Comparison of ENCODE assay signal across 8 mouse cellular contexts in the genomic region with DNA sequence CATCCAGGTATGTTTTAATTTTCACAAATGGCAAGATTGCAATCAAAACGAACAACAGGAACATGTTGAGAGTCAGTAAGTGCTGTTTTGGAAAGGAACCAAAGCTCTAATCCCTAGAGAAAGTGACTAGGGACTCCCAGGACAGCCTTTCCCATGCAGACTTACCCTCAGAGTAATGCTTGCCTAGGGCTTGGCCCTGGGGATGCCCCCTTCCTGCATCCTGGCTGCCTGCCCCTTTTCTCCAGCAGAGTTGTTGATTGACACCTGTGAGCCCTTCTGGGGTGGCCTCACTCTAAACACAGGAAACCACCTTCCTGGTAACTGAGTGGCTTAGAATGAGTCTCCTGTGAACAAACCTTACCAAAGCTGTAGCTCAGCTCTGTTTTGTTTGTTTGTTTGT. TPM values are rescaled to one million over a fixed set of nuclear protein-coding genes. Genes with fewer than 3 reads are reported as not detected.
DNase-seq lines count a peak whose midpoint lies in the region; ATAC-seq lines count a peak whose summit lies in the region.

No protein-coding gene starts in this region.

- no peak for ATAC-seq in hindbrain, embryonic 11.5 days (ENCODE audit: low FRiP score)
- no peak; the same call in 1 of the 2 replicates for ATAC-seq in embryonic facial prominence, embryonic 14.5 days (ENCODE audit: low read depth)

- H3K4me3 ChIP-seq in hindbrain, embryonic 10.5 days = no peak overlapping the region
- no peak overlapping the region for H3K4me3 ChIP-seq in hindbrain, embryonic 11.5 days (ENCODE audit: low read depth, low read length)
- H3K4me3 ChIP-seq in embryonic facial prominence, embryonic 14.5 days (ENCODE audit: low read depth, low read length) = no peak overlapping the region

- H3K4me1 ChIP-seq in hindbrain, embryonic 10.5 days (replicated peaks) = peaks cover 25% of the 10 kb centered on the region
- 0 out of 2 replicates have a peak, but pooled peaks cover 2% of the 10 kb centered on the region for H3K4me1 ChIP-seq in hindbrain, embryonic 11.5 days (replicated peaks; ENCODE audit: control insufficient read depth, insufficient read depth, low read length)
- H3K4me1 ChIP-seq in embryonic facial prominence, embryonic 14.5 days (ENCODE audit: control insufficient read depth, insufficient read depth, low read length) = peaks cover 21% of the 10 kb centered on the region

- intact Hi-C loops in gastrocnemius, postnatal 14 days (cut with DNase I; ENCODE audit: low total_unique reads) = loop anchor here (10.0 kb wide), 1 partner anchor 54 kb away; a partner anchor contains a TSS

- no peak for DNase-seq in hindbrain, embryonic 10.5 days (ENCODE audit: low spot score)
- no peak for DNase-seq in hindbrain, embryonic 11.5 days (ENCODE audit: low spot score)
- DNase-seq in CD4-positive, CD25-positive, alpha-beta regulatory T cell, adult 2 months (ENCODE audit: low read depth, low spot score) = peak; percentile 72
- DNase-seq in embryonic facial prominence, embryonic 14.5 days (ENCODE audit: low spot score) = no peak
- DNase-seq in natural killer cell, adult 2 months (ENCODE audit: low spot score in 2 of 2) = peak; percentile 54 to 61
- no peak for DNase-seq in gastrocnemius, postnatal 25 days
- no peak for DNase-seq in gastrocnemius, postnatal 14 days
- no peak for DNase-seq in frontal cortex, postnatal 10 days (ENCODE audit: low spot score in 2 of 2)

- no peak overlapping the region for H3K4me2 ChIP-seq in hindbrain, embryonic 11.5 days (replicated peaks; ENCODE audit: low read depth, low read length)
- H3K4me2 ChIP-seq in embryonic facial prominence, embryonic 14.5 days (ENCODE audit: low read depth, low read length) = peak overlapping the region; percentile 71

- H3K9me3 ChIP-seq in hindbrain, embryonic 10.5 days = no peaks in the 10 kb centered on the region
- H3K9me3 ChIP-seq in hindbrain, embryonic 11.5 days (ENCODE audit: control insufficient read depth, low read length) = no peaks in the 10 kb centered on the region
- no peaks in the 10 kb centered on the region for H3K9me3 ChIP-seq in embryonic facial prominence, embryonic 14.5 days (ENCODE audit: control insufficient read depth, low read length)

- H3K9ac ChIP-seq in hindbrain, embryonic 11.5 days (ENCODE audit: low read depth, low read length) = no peak overlapping the region
- no peak overlapping the region for H3K9ac ChIP-seq in embryonic facial prominence, embryonic 14.5 days (ENCODE audit: low read depth, low read length)

- WGBS in hindbrain, embryonic 10.5 days = 64% methylated on average over 1 of the region's 1 CpGs
- WGBS in hindbrain, embryonic 11.5 days = 63% methylated on average over 1 of the region's 1 CpGs
- 40% methylated on average over 1 of the region's 1 CpGs for WGBS in embryonic facial prominence, embryonic 14.5 days

- no peaks in the 10 kb centered on the region for H3K36me3 ChIP-seq in hindbrain, embryonic 10.5 days
- no peaks in the 10 kb centered on the region for H3K36me3 ChIP-seq in hindbrain, embryonic 11.5 days (ENCODE audit: control insufficient read depth, insufficient read depth, low read length)
- no peaks in the 10 kb centered on the region for H3K36me3 ChIP-seq in embryonic facial prominence, embryonic 14.5 days (ENCODE audit: control insufficient read depth, insufficient read depth, low read length)

- peak overlapping the region; percentile 1; the same call in 1 of the 2 replicates for H3K27ac ChIP-seq in hindbrain, embryonic 10.5 days
- no peak overlapping the region for H3K27ac ChIP-seq in hindbrain, embryonic 11.5 days (ENCODE audit: low read depth, low read length)
- peak overlapping the region; percentile 93 for H3K27ac ChIP-seq in embryonic facial prominence, embryonic 14.5 days (replicated peaks; ENCODE audit: low read depth, low read length)

- H3K27me3 ChIP-seq in hindbrain, embryonic 10.5 days (ENCODE audit: insufficient read depth, poor library complexity, severe bottlenecking) = no peaks in the 10 kb centered on the region
- H3K27me3 ChIP-seq in hindbrain, embryonic 11.5 days (ENCODE audit: control insufficient read depth, insufficient read depth, low read length) = no peaks in the 10 kb centered on the region
- no peaks in the 10 kb centered on the region for H3K27me3 ChIP-seq in embryonic facial prominence, embryonic 14.5 days (replicated peaks; ENCODE audit: control insufficient read depth, insufficient read depth, low read length)

RNA-seq across cellular contexts. Expression of a gene that starts 58.2 kb away (rescaled TPM):
- polyA plus RNA-seq in hindbrain, embryonic 10.5 days (2016; fragmentation: Nextera tagmentation; extraction: Ambion mirVana) = 3.7 and 4.2 TPM in 2 replicates
- 2.9 and 4.3 TPM in 2 replicates for polyA plus RNA-seq in hindbrain, embryonic 11.5 days (2014; fragmentation: Nextera tagmentation; extraction: Ambion mirVana)
- polyA plus RNA-seq in embryonic facial prominence, embryonic 14.5 days (2014; fragmentation: Nextera tagmentation; extraction: Ambion mirVana) = 7.4 and 7.6 TPM in 2 replicates
- total RNA-seq in gastrocnemius, postnatal 25 days (2021) = 10 to 100 TPM; 16.0 to 18.0 TPM
- total RNA-seq in gastrocnemius, postnatal 14 days (2021) = 10 to 100 TPM; 27.6 to 28.6 TPM

Comparison
In these comparisons a context has a peak if more than half of its experiments do, and no peak if none do; other contexts are left out.
1. DNase-seq: peak in CD4-positive, CD25-positive, alpha-beta regulatory T cell, adult 2 months (single experiment) and natural killer cell, adult 2 months (2 of 2); none in hindbrain, embryonic 10.5 days (single experiment), hindbrain, embryonic 11.5 days (single experiment), embryonic facial prominence, embryonic 14.5 days (single experiment), gastrocnemius, postnatal 25 days (single experiment), gastrocnemius, postnatal 14 days (single experiment) and frontal cortex, postnatal 10 days (0 of 2).